ENCODE assay signal across 24 mouse cellular contexts in the genomic region with DNA sequence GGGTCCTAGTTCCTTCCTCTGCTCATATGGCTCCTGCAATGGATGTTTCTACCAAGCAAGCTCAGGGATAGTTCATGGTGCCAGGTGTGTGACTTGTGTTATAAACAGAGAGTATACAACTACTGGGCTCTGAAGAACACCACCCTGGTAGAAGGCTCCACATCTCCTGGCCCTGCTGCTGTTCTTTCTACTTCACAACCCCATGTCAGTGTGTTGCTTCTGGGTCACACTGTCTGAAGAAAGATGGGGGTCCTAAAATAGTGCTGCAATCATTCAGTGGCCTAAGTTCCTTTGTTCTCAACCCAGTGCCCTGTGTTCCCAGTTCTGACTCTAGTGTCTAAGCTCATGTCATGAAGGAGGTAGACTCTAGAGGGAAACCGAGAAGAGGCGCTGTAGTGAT. TPM values are rescaled to one million over a fixed set of nuclear protein-coding genes. Genes with fewer than 3 reads are reported as not detected.
"Had no signal": no experiment of that assay in that cellular context is flagged by ENCODE, and none has a peak within 500 bp of the region (broad histone marks: within the 10 kb centered on the region; RNA-seq: fewer than 3 reads in every experiment).

No protein-coding gene starts in this region.

- H3K4me2 ChIP-seq: liver, embryonic 15.5 days; lung, embryonic 15.5 days; midbrain, embryonic 15.5 days; neural tube, embryonic 13.5 days; neural tube, embryonic 15.5 days had no signal

- H3K9ac ChIP-seq: liver, embryonic 15.5 days; liver, postnatal 0 days; lung, embryonic 15.5 days; midbrain, embryonic 15.5 days; neural tube, embryonic 13.5 days; neural tube, embryonic 15.5 days had no signal

- H3K9me3 ChIP-seq: liver, embryonic 15.5 days; lung, embryonic 15.5 days; megakaryocyte, embryonic 14.5 days; midbrain, embryonic 15.5 days; neural tube, embryonic 13.5 days; neural tube, embryonic 15.5 days had no signal

- H3K27me3 ChIP-seq: liver, embryonic 15.5 days; lung, embryonic 15.5 days; megakaryocyte, embryonic 14.5 days; midbrain, embryonic 15.5 days; neural tube, embryonic 13.5 days; neural tube, embryonic 15.5 days had no signal

- H3K4me3 ChIP-seq: liver, embryonic 15.5 days; lung, embryonic 15.5 days; megakaryocyte, embryonic 14.5 days; midbrain, embryonic 15.5 days; neural tube, embryonic 13.5 days; neural tube, embryonic 15.5 days had no signal

- DNase-seq: liver, postnatal 0 days; lung, adult 2 months; lung, postnatal 14 days; lung, postnatal 36 days; retina, postnatal 1 day; right cerebral cortex, adult 18-20 months; right cerebral cortex, postnatal 25 days; right cerebral cortex, postnatal 4 days; spleen, adult 18-20 months; thymus, adult 18-20 months; thymus, postnatal 14 days; thymus, postnatal 36 days had no signal

- H3K36me3 ChIP-seq: liver, embryonic 15.5 days; lung, embryonic 15.5 days; midbrain, embryonic 15.5 days; neural tube, embryonic 13.5 days; neural tube, embryonic 15.5 days had no signal

- H3K4me1 ChIP-seq: liver, embryonic 15.5 days; lung, embryonic 15.5 days; megakaryocyte, embryonic 14.5 days; midbrain, embryonic 15.5 days; neural tube, embryonic 15.5 days had no signal

- H3K27ac ChIP-seq: liver, embryonic 15.5 days; lung, embryonic 15.5 days; macrophage; midbrain, embryonic 15.5 days; neural tube, embryonic 13.5 days; neural tube, embryonic 15.5 days had no signal

- ATAC-seq: liver, postnatal 0 days; lung, postnatal 0 days; midbrain, embryonic 15.5 days had no signal

RNA-seq across cellular contexts. Expression of gene Il17a, which starts 51.4 kb away (rescaled TPM):
- polyA plus RNA-seq: liver, embryonic 15.5 days; liver, postnatal 0 days; lung, adult 2 months; lung, embryonic 15.5 days; lung, postnatal 0 days; macrophage; midbrain, embryonic 15.5 days; midbrain, postnatal 0 days; neural tube, embryonic 11.5 days; neural tube, embryonic 13.5 days; neural tube, embryonic 15.5 days; stomach, embryonic 14.5 days; stomach, embryonic 16.5 days had no signal
